Comparison of ENCODE assay signal across 9 mouse cellular contexts in the genomic region with DNA sequence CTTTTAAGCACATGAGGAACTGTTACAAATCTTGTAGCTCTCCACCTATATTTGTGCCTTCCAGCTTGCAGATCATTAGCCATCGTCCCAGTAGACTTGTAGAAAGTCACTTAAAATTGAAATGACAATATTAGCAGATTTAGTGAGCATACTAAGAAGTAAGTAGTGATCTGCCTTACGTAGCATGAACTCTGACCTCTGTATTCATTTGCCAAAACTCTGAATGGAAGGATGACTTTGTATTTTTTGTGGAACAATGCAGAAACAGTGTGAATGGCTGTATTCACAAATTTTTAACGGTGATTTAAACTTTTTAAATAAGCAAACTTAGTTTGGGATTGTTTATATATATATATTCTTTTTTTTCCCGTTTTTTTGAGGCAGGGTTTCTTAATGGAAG. TPM values are rescaled to one million over a fixed set of nuclear protein-coding genes. Genes with fewer than 3 reads are reported as not detected.
DNase-seq lines count a peak whose midpoint lies in the region; ATAC-seq and TF ChIP-seq lines count a peak whose summit lies in the region.
"Had no signal": no experiment of that assay in that cellular context is flagged by ENCODE, and none has a peak within 500 bp of the region (broad histone marks: within the 10 kb centered on the region; RNA-seq: fewer than 3 reads in every experiment).

No protein-coding gene starts in this region.

- no peak overlapping the region for H3K27ac ChIP-seq in kidney, embryonic 15.5 days
- no peak overlapping the region for H3K27ac ChIP-seq in cortical plate, adult 2 months (ENCODE audit: insufficient read depth, low read length)
- H3K27ac ChIP-seq in hindbrain, postnatal 0 days: no peak overlapping the region
- no peak overlapping the region for H3K27ac ChIP-seq in midbrain, embryonic 16.5 days (ENCODE audit: low read length)

- no peaks in the 10 kb centered on the region for H3K36me3 ChIP-seq in kidney, embryonic 15.5 days
- no peaks in the 10 kb centered on the region for H3K36me3 ChIP-seq in hindbrain, postnatal 0 days (ENCODE audit: insufficient read depth, low read length)
- H3K36me3 ChIP-seq in midbrain, embryonic 16.5 days (ENCODE audit: control insufficient read depth, insufficient read depth, low read length): no peaks in the 10 kb centered on the region

- H3K4me1 ChIP-seq in kidney, embryonic 15.5 days: peaks cover 15% of the 10 kb centered on the region
- H3K4me1 ChIP-seq in cortical plate, adult 2 months (ENCODE audit: control insufficient read depth, insufficient read depth, low read length): 0 out of 2 replicates have a peak, but pooled peaks cover 2% of the 10 kb centered on the region
- peaks cover 6% of the 10 kb centered on the region for H3K4me1 ChIP-seq in hindbrain, postnatal 0 days (ENCODE audit: insufficient read depth, low read length)
- H3K4me1 ChIP-seq in midbrain, embryonic 16.5 days (ENCODE audit: control insufficient read depth, insufficient read depth, low read length): peaks cover 19% of the 10 kb centered on the region

- WGBS in kidney, embryonic 15.5 days: 40% methylated on average over 4 of the region's 4 CpGs
- 12% methylated on average over 4 of the region's 4 CpGs for WGBS in hindbrain, postnatal 0 days
- WGBS in midbrain, embryonic 16.5 days: 11% methylated on average over 4 of the region's 4 CpGs

- no peaks in the 10 kb centered on the region for H3K9me3 ChIP-seq in kidney, embryonic 15.5 days (replicated peaks)
- H3K9me3 ChIP-seq in hindbrain, postnatal 0 days (ENCODE audit: low read length): no peaks in the 10 kb centered on the region
- no peaks in the 10 kb centered on the region for H3K9me3 ChIP-seq in midbrain, embryonic 16.5 days (replicated peaks; ENCODE audit: control insufficient read depth, low read length, poor library complexity, severe bottlenecking)

- H3K9ac ChIP-seq in kidney, embryonic 15.5 days: no peak overlapping the region
- H3K9ac ChIP-seq in hindbrain, postnatal 0 days (replicated peaks; ENCODE audit: low read length): no peak overlapping the region
- peak overlapping the region; percentile 48; the same call in 1 of the 2 replicates for H3K9ac ChIP-seq in midbrain, embryonic 16.5 days (ENCODE audit: low read depth, low read length)

- ATAC-seq in kidney, embryonic 15.5 days (replicated peaks; ENCODE audit: low FRiP score): no peak
- no peak for ATAC-seq in hindbrain, postnatal 0 days
- ATAC-seq in midbrain, embryonic 16.5 days: no peak

- no peak for DNase-seq in kidney, adult 8-10 months
- DNase-seq in hindbrain, postnatal 0 days (ENCODE audit: low spot score): no peak
- DNase-seq in right cerebral cortex, postnatal 10 days (ENCODE audit: low spot score in 2 of 2): no peak
- DNase-seq in layer of hippocampus, postnatal 10 days (ENCODE audit: low spot score in 2 of 2): no peak
- no peak for DNase-seq in thymus, postnatal 25 days

- no peak for TF ChIP-seq CTCF in cortical plate, adult 2 months (IDR thresholded peaks at IDR 0.05; ENCODE audit: extremely low read depth, insufficient read depth, low read length)
- no peak for TF ChIP-seq CTCF in hindbrain, postnatal 0 days (IDR thresholded peaks at IDR 0.05; ENCODE audit: low read depth)

- H3K27me3 ChIP-seq in kidney, embryonic 15.5 days: no peaks in the 10 kb centered on the region
- no peaks in the 10 kb centered on the region for H3K27me3 ChIP-seq in hindbrain, postnatal 0 days (ENCODE audit: insufficient read depth, low read length)
- no peaks in the 10 kb centered on the region for H3K27me3 ChIP-seq in midbrain, embryonic 16.5 days (ENCODE audit: control insufficient read depth, insufficient read depth, low read depth, low read length)

- no peak for TF ChIP-seq POLR2A in cortical plate, adult 2 months (IDR thresholded peaks at IDR 0.05; ENCODE audit: extremely low read depth, insufficient read depth, low read length)

- peak overlapping the region; percentile 51 for H3K4me2 ChIP-seq in kidney, embryonic 15.5 days
- peak overlapping the region; percentile 81 for H3K4me2 ChIP-seq in hindbrain, postnatal 0 days (ENCODE audit: low read depth, low read length)
- H3K4me2 ChIP-seq in midbrain, embryonic 16.5 days (ENCODE audit: low read length): peak overlapping the region; percentile 51

- H3K4me3 ChIP-seq in kidney, embryonic 15.5 days (replicated peaks): peak overlapping the region; percentile 23
- H3K4me3 ChIP-seq in cortical plate, adult 2 months (ENCODE audit: insufficient read depth, low read length): peak overlapping the region; percentile 7; the same call in 1 of the 2 replicates
- H3K4me3 ChIP-seq in hindbrain, postnatal 0 days (ENCODE audit: low read length): peak overlapping the region; percentile 15
- peak overlapping the region; percentile 25; the same call in 1 of the 2 replicates for H3K4me3 ChIP-seq in midbrain, embryonic 16.5 days (ENCODE audit: low read depth, low read length)

RNA-seq across cellular contexts. Expression of gene Ube2k, which starts 1.8 kb away (rescaled TPM):
- 171 and 184 TPM in 2 replicates for polyA plus RNA-seq in kidney, embryonic 15.5 days (2015; fragmentation: Nextera tagmentation; extraction: Ambion mirVana)
- polyA plus RNA-seq in cortical plate, adult 2 months (2012; rRNA removed): 107 and 110 TPM in 2 replicates
- 36.5 and 41.9 TPM in 2 replicates for total RNA-seq in hindbrain, postnatal 0 days (2014; rRNA removed)
- 199 and 204 TPM in 2 replicates for polyA plus RNA-seq in hindbrain, postnatal 0 days (2015; fragmentation: Nextera tagmentation; extraction: Ambion mirVana)
- 186 and 206 TPM in 2 replicates for polyA plus RNA-seq in midbrain, embryonic 16.5 days (2015; fragmentation: Nextera tagmentation; extraction: Ambion mirVana)
- 100 to 1,000 TPM; 140 to 150 TPM for total RNA-seq in layer of hippocampus, postnatal 10 days (2021)

RNA-seq across cellular contexts. Expression of gene Smim14, which starts 1.8 kb away (rescaled TPM):
- polyA plus RNA-seq in kidney, embryonic 15.5 days (2015; fragmentation: Nextera tagmentation; extraction: Ambion mirVana): 96.9 and 107 TPM in 2 replicates
- polyA plus RNA-seq in cortical plate, adult 2 months (2012; rRNA removed): 146 and 154 TPM in 2 replicates
- 153 and 155 TPM in 2 replicates for total RNA-seq in hindbrain, postnatal 0 days (2014; rRNA removed)
- 200 and 229 TPM in 2 replicates for polyA plus RNA-seq in hindbrain, postnatal 0 days (2015; fragmentation: Nextera tagmentation; extraction: Ambion mirVana)
- 213 and 227 TPM in 2 replicates for polyA plus RNA-seq in midbrain, embryonic 16.5 days (2015; fragmentation: Nextera tagmentation; extraction: Ambion mirVana)
- total RNA-seq in layer of hippocampus, postnatal 10 days (2021): 100 to 1,000 TPM; 141 to 152 TPM

RNA-seq across cellular contexts. Expression of gene Gm43552, which starts 46.2 kb away (rescaled TPM):
- polyA plus RNA-seq in kidney, embryonic 15.5 days (2015; fragmentation: Nextera tagmentation; extraction: Ambion mirVana): not detected in 2 replicates
- polyA plus RNA-seq in cortical plate, adult 2 months (2012; rRNA removed): 0.49 TPM in 1 of 2 replicates, not detected in the other
- total RNA-seq in hindbrain, postnatal 0 days (2014; rRNA removed): not detected in 2 replicates
- polyA plus RNA-seq in hindbrain, postnatal 0 days (2015; fragmentation: Nextera tagmentation; extraction: Ambion mirVana): not detected in 2 replicates
- polyA plus RNA-seq in midbrain, embryonic 16.5 days (2015; fragmentation: Nextera tagmentation; extraction: Ambion mirVana): not detected in 2 replicates
- total RNA-seq in layer of hippocampus, postnatal 10 days (2021): not detected
- total RNA-seq: gastrocnemius, adult 18-20 months had no signal
